Comparison of ENCODE assay signal across 7 mouse cellular contexts in genomic region chr7:67371891-67372672, GRCm38 (mm10). TPM values are rescaled to one million over a fixed set of nuclear protein-coding genes. Genes with fewer than 3 reads are reported as not detected.
DNase-seq lines count a peak whose midpoint lies in the region; ATAC-seq lines count a peak whose summit lies in the region.

No protein-coding gene starts in this region.

- peak overlapping the region; percentile 91 for H3K9ac ChIP-seq in heart, embryonic 11.5 days (ENCODE audit: low read depth, low read length)
- H3K9ac ChIP-seq in kidney, embryonic 14.5 days (ENCODE audit: low read depth, low read length) = peak overlapping the region; percentile 97
- H3K9ac ChIP-seq in stomach, embryonic 15.5 days = peak overlapping the region; percentile 97

- WGBS in heart, embryonic 11.5 days (ENCODE audit: insufficient replicate concordance) = under 1% methylated on average over 60 of the region's 75 CpGs
- 2% methylated on average over 39 of the region's 75 CpGs for WGBS in kidney, embryonic 14.5 days
- WGBS in macrophage (ENCODE audit: missing documents) = 0% methylated on average over 46 of the region's 75 CpGs
- WGBS in stomach, embryonic 15.5 days = under 1% methylated on average over 58 of the region's 75 CpGs

- no peaks in the 10 kb centered on the region for H3K36me3 ChIP-seq in heart, embryonic 11.5 days (ENCODE audit: control insufficient read depth, insufficient read depth, low read length)
- H3K36me3 ChIP-seq in kidney, embryonic 14.5 days (ENCODE audit: control insufficient read depth, insufficient read depth, low read length) = no peaks in the 10 kb centered on the region
- H3K36me3 ChIP-seq in macrophage (ENCODE audit: inconsistent target) = no peaks in the 10 kb centered on the region
- no peaks in the 10 kb centered on the region for H3K36me3 ChIP-seq in stomach, embryonic 15.5 days

- no peaks in the 10 kb centered on the region for H3K9me3 ChIP-seq in heart, embryonic 11.5 days (replicated peaks; ENCODE audit: control insufficient read depth, low read length)
- no peaks in the 10 kb centered on the region for H3K9me3 ChIP-seq in kidney, embryonic 14.5 days (ENCODE audit: control insufficient read depth, low read length)
- H3K9me3 ChIP-seq in stomach, embryonic 15.5 days = no peaks in the 10 kb centered on the region

- no peaks in the 10 kb centered on the region for H3K27me3 ChIP-seq in heart, embryonic 11.5 days (ENCODE audit: control insufficient read depth, insufficient read depth, low read length)
- H3K27me3 ChIP-seq in kidney, embryonic 14.5 days (ENCODE audit: control insufficient read depth, insufficient read depth, low read length) = no peaks in the 10 kb centered on the region
- H3K27me3 ChIP-seq in stomach, embryonic 15.5 days (replicated peaks) = no peaks in the 10 kb centered on the region

- peak overlapping the region; percentile 65 for H3K4me3 ChIP-seq in heart, embryonic 11.5 days (ENCODE audit: low read depth, low read length)
- H3K4me3 ChIP-seq in kidney, embryonic 14.5 days (ENCODE audit: low read length) = peak overlapping the region; percentile 92
- peak overlapping the region; percentile 88 for H3K4me3 ChIP-seq in macrophage (ENCODE audit: inconsistent target)
- H3K4me3 ChIP-seq in stomach, embryonic 15.5 days (replicated peaks) = peak overlapping the region; percentile 91

- DNase-seq in CD8-positive naive resting alpha-beta T cell, adult 2 months (ENCODE audit: low read depth in 2 of 2, low spot score in 2 of 2) = peak; percentile 11 to 26
- DNase-seq in NIH3T3 (ENCODE audit: low read depth) = peak; percentile 34
- DNase-seq in embryo, embryonic 10 days (ENCODE audit: low spot score) = peak; percentile 28

- H3K27ac ChIP-seq in heart, embryonic 11.5 days (ENCODE audit: low read depth, low read length) = peak overlapping the region; percentile 100
- H3K27ac ChIP-seq in kidney, embryonic 14.5 days (ENCODE audit: low read depth, low read length) = peak overlapping the region; percentile 95
- H3K27ac ChIP-seq in macrophage = peak overlapping the region; percentile 85
- H3K27ac ChIP-seq in stomach, embryonic 15.5 days = peak overlapping the region; percentile 99

- peak overlapping the region; percentile 93 for H3K4me2 ChIP-seq in heart, embryonic 11.5 days
- peak overlapping the region; percentile 85 for H3K4me2 ChIP-seq in kidney, embryonic 14.5 days (replicated peaks; ENCODE audit: low read depth, low read length)
- peak overlapping the region; percentile 82 for H3K4me2 ChIP-seq in stomach, embryonic 15.5 days

- H3K4me1 ChIP-seq in heart, embryonic 11.5 days (ENCODE audit: control insufficient read depth, insufficient read depth, low read length) = peaks cover 29% of the 10 kb centered on the region
- peaks cover 17% of the 10 kb centered on the region; the same call in 1 of the 2 replicates for H3K4me1 ChIP-seq in kidney, embryonic 14.5 days (ENCODE audit: control insufficient read depth, insufficient read depth, low read length)
- peaks cover 7% of the 10 kb centered on the region; the same call in 1 of the 2 replicates for H3K4me1 ChIP-seq in stomach, embryonic 15.5 days

- peak; percentile 71 for ATAC-seq in heart, embryonic 11.5 days (replicated peaks; ENCODE audit: insufficient number of reproducible peaks, low FRiP score, low TSS enrichment)
- ATAC-seq in kidney, embryonic 14.5 days (ENCODE audit: low FRiP score, low TSS enrichment) = peak; percentile 77
- peak; percentile 55 for ATAC-seq in stomach, embryonic 15.5 days (ENCODE audit: insufficient read depth, low FRiP score, low read depth)

- peaks cover 52% of the 10 kb centered on the region for H3K79me2 ChIP-seq in macrophage (ENCODE audit: inconsistent target)

RNA-seq across cellular contexts. Expression of gene Mef2a, which starts 0.6 kb away (rescaled TPM):
- 66.4 and 72.5 TPM in 2 replicates for polyA plus RNA-seq in heart, embryonic 11.5 days (2014; fragmentation: Nextera tagmentation; extraction: Ambion mirVana)
- 22.6 and 45.6 TPM in 2 replicates for polyA plus RNA-seq in kidney, embryonic 14.5 days (2014; fragmentation: Nextera tagmentation; extraction: Ambion mirVana)
- total RNA-seq in macrophage (2018; cell fraction: chromatin; rRNA removed) = 100 to 1,000 TPM; 177 to 523 (median 286) TPM
- total RNA-seq in macrophage (2018; cell fraction: cytosol; rRNA removed) = 10 to 100 TPM; 53.1 to 91.8 (median 72.3) TPM
- total RNA-seq in macrophage (2018; cell fraction: nucleus; rRNA removed) = 100 to 1,000 TPM; 139 to 433 (median 258) TPM
- 55.2 to 107 TPM (median 57.0 TPM) in 3 replicates for polyA plus RNA-seq in macrophage (2018)
- polyA plus RNA-seq in stomach, embryonic 15.5 days (2015; fragmentation: Nextera tagmentation; extraction: Ambion mirVana) = 36.0 and 38.4 TPM in 2 replicates

Comparison
In these comparisons a context has a peak if more than half of its experiments do, and no peak if none do; other contexts are left out.
1. Peak in every context shown above with its lines: DNase-seq, ATAC-seq, H3K4me3 ChIP-seq and H3K27ac ChIP-seq.